Mouse (Mus musculus) liver, embryonic 15.5 days (tissue): ENCODE data around the gene Omd. TPM values are rescaled to one million over a fixed set of nuclear protein-coding genes. Genes with fewer than 3 reads are reported as not detected.
"Not testable (repeated sequence)": the region's sequence is repeated elsewhere in the genome, so short reads cannot be mapped to it uniquely, and the experiment has no call there.

Experiments used
- ATAC-seq: fragments of 200-750 bp; cut with Nextera tagmentation; 2 replicates; pipeline ENCODE4 v1.8.0; 2017; ENCODE audit warnings: moderate number of reproducible peaks, mild to moderate bottlenecking, moderate library complexity; ENCODE audit not compliant: insufficient read depth
- H3K27ac ChIP-seq: fragments of 300-500 bp; sonication (generic); replicated peaks from 2 replicates; pipeline ENCODE4 v1.5.1; 2015; ENCODE audit warnings: mild to moderate bottlenecking, inconsistent platforms
- H3K27me3 ChIP-seq: fragments of 300-500 bp; sonication (generic); 2 replicates; pipeline ENCODE4 v1.6.1; 2015; ENCODE audit warnings: mild to moderate bottlenecking, inconsistent platforms
- H3K36me3 ChIP-seq: fragments of 300-500 bp; sonication (generic); replicated peaks from 2 replicates; pipeline ENCODE4 v1.6.1; 2015; ENCODE audit warnings: moderate library complexity, mild to moderate bottlenecking, inconsistent platforms
- H3K4me1 ChIP-seq: fragments of 300-500 bp; sonication (generic); replicated peaks from 2 replicates; pipeline ENCODE4 v1.6.1; 2015; ENCODE audit warnings: inconsistent platforms
- H3K4me2 ChIP-seq: fragments of 300-500 bp; sonication (generic); 2 replicates; pipeline ENCODE4 v1.6.1; 2015; ENCODE audit warnings: moderate library complexity, mild to moderate bottlenecking, inconsistent platforms
- H3K4me3 ChIP-seq: fragments of 300-500 bp; sonication (generic); replicated peaks from 2 replicates; pipeline ENCODE4 v1.5.1; 2015; ENCODE audit warnings: mild to moderate bottlenecking, inconsistent platforms
- H3K9ac ChIP-seq: fragments of 300-500 bp; sonication (generic); 2 replicates; pipeline ENCODE4 v1.6.1; 2015; ENCODE audit warnings: moderate library complexity, mild to moderate bottlenecking, inconsistent platforms
- H3K9me3 ChIP-seq: fragments of 300-500 bp; sonication (generic); replicated peaks from 2 replicates; pipeline ENCODE4 v1.6.1; 2016; ENCODE audit warnings: inconsistent platforms
- WGBS: fragments of 180-500 bp; shearing (Covaris S2); methylation state at CpG from one replicate; pipeline ENCODE4 v1.1.7; 2015; ENCODE audit warnings: mixed read lengths; ENCODE audit not compliant: insufficient replicate concordance; 5-methylcytosine and 5-hydroxymethylcytosine counted together
- polyA plus RNA-seq: library from polyadenylated mRNA; unstranded; fragments of >200 nt; fragmentation: Nextera tagmentation; extraction: Ambion mirVana; gene quantifications from 2 replicates; pipeline ENCODE4 v1.2.1, GENCODE M21; 2015

Omd gene
- polyA plus RNA-seq, 1 experiment from 2014 or later = 0.55 TPM

- 36% methylated on average over 2 of the region's 2 CpGs for WGBS
- Histone ChIP-seq H3K36me3 (no peaks in the 10 kb centered on the region), H3K9me3 (no peaks in the 10 kb centered on the region), H3K4me2 (no peak overlapping the region), H3K9ac (no peak overlapping the region), H3K27ac (no peak overlapping the region), H3K27me3 (no peaks in the 10 kb centered on the region), H3K4me3 (no peak overlapping the region), H3K4me1 (peaks cover 10% of the 10 kb centered on the region)
- ATAC-seq = peak; percentile 52; the same call in 1 of the 2 replicates
These were observed 23.1 kb upstream of the Omd start for GRCm38 (mm10) chr13:49559185-49559584.

GRCm38 (mm10) chr13:49560886-49561285, 21.4 kb upstream of the Omd start:
- H3K9ac ChIP-seq = no peak overlapping the region
- 11% methylated on average over 2 of the region's 2 CpGs for WGBS
- H3K27ac ChIP-seq = no peak overlapping the region
- ATAC-seq = peak; percentile 67
- no peaks in the 10 kb centered on the region for H3K9me3 ChIP-seq
- no peaks in the 10 kb centered on the region for H3K36me3 ChIP-seq
- no peaks in the 10 kb centered on the region for H3K27me3 ChIP-seq
- H3K4me1 ChIP-seq = peaks cover 15% of the 10 kb centered on the region
- H3K4me3 ChIP-seq = no peak overlapping the region
- no peak overlapping the region for H3K4me2 ChIP-seq

- Histone ChIP-seq H3K27me3 (no peaks in the 10 kb centered on the region), H3K9ac (no peak overlapping the region), H3K4me2 (no peak overlapping the region), H3K9me3 (no peaks in the 10 kb centered on the region), H3K36me3 (no peaks in the 10 kb centered on the region), H3K4me3 (no peak overlapping the region), H3K27ac (no peak overlapping the region), H3K4me1 (peaks cover 15% of the 10 kb centered on the region)
- ATAC-seq = no peak
- 61% methylated on average over 1 of the region's 1 CpGs for WGBS
These were observed 17.9 kb upstream of the Omd start for GRCm38 (mm10) chr13:49564347-49564746.

GRCm38 (mm10) chr13:49570371-49570770, 11.9 kb upstream of the Omd start:
- 0 out of 2 replicates have a peak overlapping the region, but pooled peaks have one; percentile 7 for H3K4me2 ChIP-seq
- H3K9me3 ChIP-seq = no peaks in the 10 kb centered on the region
- no peak overlapping the region for H3K4me3 ChIP-seq
- H3K4me1 ChIP-seq = peaks cover 22% of the 10 kb centered on the region
- ATAC-seq = peak; percentile 54; the same call in 1 of the 2 replicates
- WGBS = 52% methylated on average over 3 of the region's 3 CpGs
- H3K9ac ChIP-seq = no peak overlapping the region
- H3K27me3 ChIP-seq = no peaks in the 10 kb centered on the region
- no peaks in the 10 kb centered on the region for H3K36me3 ChIP-seq
- no peak overlapping the region for H3K27ac ChIP-seq

GRCm38 (mm10) chr13:49571418-49571817, 10.8 kb upstream of the Omd start:
- H3K4me2 ChIP-seq = peak overlapping the region; percentile 29; the same call in 1 of the 2 replicates
- no peaks in the 10 kb centered on the region for H3K27me3 ChIP-seq
- no peak overlapping the region for H3K9ac ChIP-seq
- peak overlapping the region; percentile 42 for H3K27ac ChIP-seq
- no peak overlapping the region for H3K4me3 ChIP-seq
- no peaks in the 10 kb centered on the region for H3K36me3 ChIP-seq
- peak; percentile 83 for ATAC-seq
- H3K9me3 ChIP-seq = no peaks in the 10 kb centered on the region
- WGBS = 14% methylated on average over 2 of the region's 2 CpGs
- peaks cover 22% of the 10 kb centered on the region for H3K4me1 ChIP-seq

GRCm38 (mm10) chr13:49583859-49584258, 1.6 kb downstream of the Omd start:
- Histone ChIP-seq H3K4me3 (no peak overlapping the region), H3K9ac (no peak overlapping the region), H3K4me1 (no peaks in the 10 kb centered on the region), H3K27ac (no peak overlapping the region), H3K36me3 (no peaks in the 10 kb centered on the region), H3K4me2 (no peak overlapping the region), H3K9me3 (no peaks in the 10 kb centered on the region), H3K27me3 (no peaks in the 10 kb centered on the region)
- ATAC-seq = no peak

- no peak for ATAC-seq
- H3K27me3 ChIP-seq = no peaks in the 10 kb centered on the region
- no peak overlapping the region for H3K4me2 ChIP-seq
- no peaks in the 10 kb centered on the region for H3K4me1 ChIP-seq
- H3K9ac ChIP-seq = no peak overlapping the region
- H3K36me3 ChIP-seq = no peaks in the 10 kb centered on the region
- WGBS = 77% methylated on average over 8 of the region's 8 CpGs
- H3K27ac ChIP-seq = no peak overlapping the region
- H3K4me3 ChIP-seq = no peak overlapping the region
- H3K9me3 ChIP-seq = no peaks in the 10 kb centered on the region
These were observed 2.2 kb downstream of the Omd start for GRCm38 (mm10) chr13:49584307-49585005.

- Histone ChIP-seq H3K4me2 (no peak overlapping the region), H3K4me1 (no peaks in the 10 kb centered on the region), H3K27me3 (no peaks in the 10 kb centered on the region), H3K9me3 (no peaks in the 10 kb centered on the region), H3K4me3 (no peak overlapping the region), H3K27ac (no peak overlapping the region), H3K9ac (no peak overlapping the region), H3K36me3 (no peaks in the 10 kb centered on the region)
- ATAC-seq = no peak
- 87% methylated on average over 6 of the region's 6 CpGs for WGBS
These were observed 3.8 kb downstream of the Omd start for GRCm38 (mm10) chr13:49586062-49586461.

- WGBS = 83% methylated on average over 2 of the region's 2 CpGs
- not testable (repeated sequence) for H3K4me2 ChIP-seq, H3K27me3 ChIP-seq, H3K9me3 ChIP-seq, H3K27ac ChIP-seq, ATAC-seq, H3K4me3 ChIP-seq, H3K9ac ChIP-seq, H3K4me1 ChIP-seq, H3K36me3 ChIP-seq
These were observed 20.3 kb downstream of the Omd start for GRCm38 (mm10) chr13:49602541-49602940.

GRCm38 (mm10) chr13:49603603-49604002, 21.3 kb downstream of the Omd start:
- H3K27ac ChIP-seq = no peak overlapping the region
- H3K27me3 ChIP-seq = no peaks in the 10 kb centered on the region
- H3K9ac ChIP-seq = no peak overlapping the region
- H3K36me3 ChIP-seq = 0 out of 2 replicates have a peak, but pooled peaks cover 4% of the 10 kb centered on the region
- no peak overlapping the region for H3K4me2 ChIP-seq
- no peaks in the 10 kb centered on the region for H3K4me1 ChIP-seq
- ATAC-seq = no peak
- H3K4me3 ChIP-seq = no peak overlapping the region
- H3K9me3 ChIP-seq = no peaks in the 10 kb centered on the region

- 78% methylated on average over 4 of the region's 4 CpGs for WGBS
- Histone ChIP-seq H3K4me3 (no peak within 1 kb of the TSS), H3K27me3 (no peaks in the 10 kb centered on the region), H3K4me2 (no peak within 1 kb of the TSS), H3K27ac (no peak within 1 kb of the TSS), H3K9ac (no peak within 1 kb of the TSS), H3K4me1 (no peaks in the 10 kb centered on the region), H3K9me3 (no peaks in the 10 kb centered on the region), H3K36me3 (no peaks in the 10 kb centered on the region)
- ATAC-seq = no peak
These were observed 25.5 kb downstream of the Omd start, which contains the start of gene Ogn for GRCm38 (mm10) chr13:49607714-49608113. Gene Ogn, plus strand, starts transcription at chr13:49608046.
